Mouse (Mus musculus) spleen, postnatal 0 days (tissue): ENCODE data around the gene Ppp2r3a. TPM values are rescaled to one million over a fixed set of nuclear protein-coding genes. Genes with fewer than 3 reads are reported as not detected.

ENCODE experiments used
- polyA plus RNA-seq: library from polyadenylated mRNA; unstranded; fragments of >200 nt; fragmentation: Nextera tagmentation; extraction: Ambion mirVana; gene quantifications from 2 replicates; pipeline ENCODE4 v1.2.1, GENCODE M21; 2015

The Ppp2r3a gene
- 2.8 and 3.4 TPM in 2 replicates for polyA plus RNA-seq

DNA sequence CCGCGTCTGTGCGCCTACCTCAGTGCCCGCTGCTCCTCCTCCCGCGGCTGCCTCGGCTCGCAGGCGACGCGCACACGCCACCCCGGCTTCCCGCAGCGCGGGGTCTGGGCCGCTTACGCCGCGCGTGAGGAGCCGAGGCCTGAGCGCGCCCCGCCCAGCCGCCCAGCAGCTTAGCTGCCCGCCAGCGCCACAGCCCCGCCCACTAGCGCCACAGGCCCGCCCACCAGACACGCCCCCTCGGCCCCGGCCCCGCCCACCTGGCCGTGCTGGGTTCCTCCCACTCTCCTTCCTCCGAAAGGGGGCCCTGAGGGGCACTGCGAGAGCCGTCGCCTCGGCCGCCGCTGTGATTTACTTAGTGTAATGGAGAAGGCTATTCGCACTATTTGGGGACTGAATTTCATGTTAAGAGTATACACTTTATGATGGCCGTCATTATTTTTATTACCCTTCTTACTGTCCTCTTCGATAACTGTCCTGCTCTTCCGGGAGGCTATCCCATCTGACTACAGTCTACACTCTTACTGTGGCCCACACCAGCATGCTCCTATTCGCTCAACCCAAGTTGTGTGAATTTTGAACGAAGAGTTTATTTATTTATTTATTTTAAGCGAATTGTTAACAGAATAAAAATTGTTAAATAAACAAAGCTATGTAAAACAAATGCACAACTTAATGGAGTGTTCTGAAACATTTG, at the start of gene Ppp2r3a:
Gene Ppp2r3a, minus strand, starts transcription at position 152 of the 694 bp plus-strand sequence.

GRCm38 (mm10) chr9:101073987-101074331, 177.6 kb downstream of the Ppp2r3a start, which contains the start of gene Msl2:
TSS of gene Msl2 (plus strand) at chr9:101074101.

Other genes starting within 250 kb of the Ppp2r3a start
- gene Pccb, start 216.9 kb downstream of the Ppp2r3a start, polyA plus RNA-seq, result 12.5 and 13.2 TPM in 2 replicates
- 5.3 and 5.5 TPM in 2 replicates for gene Msl2, start 177.7 kb downstream of the Ppp2r3a start, polyA plus RNA-seq